Mouse (Mus musculus) ovary, postnatal 10 days (tissue): ENCODE results near the gene Olfr1391.
"Not testable (repeated sequence)": the region's sequence is repeated elsewhere in the genome, so short reads cannot be mapped to it uniquely, and the experiment has no call there.

Source experiments
- DNase-seq: peaks from one replicate; pipeline ENCODE4 v3.0.0; 2022; ENCODE audit warnings: low spot score

The Olfr1391 gene

DNA sequence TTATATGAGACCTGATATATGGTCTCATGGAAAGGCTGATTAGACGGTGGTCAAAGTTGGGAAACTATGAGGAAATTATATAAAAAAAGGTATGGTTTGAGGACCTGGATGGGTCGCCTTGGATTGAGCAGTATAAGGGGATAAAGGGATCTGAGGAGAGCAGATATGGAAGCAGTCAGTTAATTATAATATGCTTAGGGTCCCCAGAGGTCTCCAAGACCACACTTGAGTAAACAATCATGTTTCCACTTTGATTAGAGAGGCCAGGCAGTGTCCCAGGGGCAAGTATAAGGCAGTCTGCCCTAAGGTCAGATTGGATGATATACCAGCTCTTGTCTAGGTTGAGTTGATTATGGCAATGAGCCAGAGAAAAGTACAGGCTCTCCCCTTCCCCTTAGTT is at the start of gene Olfr1391:
Gene Olfr1391, plus strand, starts transcription at position 301 of the 400 bp plus-strand sequence.
- no peak for DNase-seq

DNA sequence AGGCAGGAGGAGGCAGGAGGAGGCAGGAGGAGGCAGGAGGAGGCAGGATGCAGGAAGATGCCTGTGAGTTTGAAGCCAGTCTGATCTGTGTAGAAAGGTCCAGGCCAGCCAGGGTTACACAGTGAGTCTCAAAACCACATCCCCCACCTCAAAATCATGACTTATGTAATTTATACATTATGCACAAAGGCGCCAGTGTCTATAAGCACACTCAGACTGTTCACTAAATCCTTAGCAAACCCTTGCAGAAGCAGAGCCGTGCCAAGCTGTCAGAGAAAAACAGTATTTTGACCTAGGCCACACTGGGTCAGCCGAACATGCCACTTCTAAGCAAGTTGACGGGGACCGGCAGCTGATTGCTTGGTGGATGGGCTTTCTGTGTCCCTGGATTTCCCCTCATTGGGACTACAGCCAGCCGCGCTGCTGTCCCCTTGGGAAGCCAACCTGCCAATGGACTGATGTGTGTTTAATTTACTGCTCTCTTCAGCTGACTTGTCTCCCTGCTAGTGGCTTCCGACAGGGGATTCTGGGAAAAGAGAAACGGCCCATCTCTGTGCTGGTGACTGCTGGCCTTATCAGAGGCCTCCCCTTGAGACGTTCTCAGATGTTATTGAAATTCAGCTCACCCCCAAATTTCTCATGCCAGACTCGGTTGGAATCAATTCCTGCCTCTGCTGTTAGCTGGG is 48.6 kb upstream of the Olfr1391 start:
- DNase-seq, result no peak

DNA sequence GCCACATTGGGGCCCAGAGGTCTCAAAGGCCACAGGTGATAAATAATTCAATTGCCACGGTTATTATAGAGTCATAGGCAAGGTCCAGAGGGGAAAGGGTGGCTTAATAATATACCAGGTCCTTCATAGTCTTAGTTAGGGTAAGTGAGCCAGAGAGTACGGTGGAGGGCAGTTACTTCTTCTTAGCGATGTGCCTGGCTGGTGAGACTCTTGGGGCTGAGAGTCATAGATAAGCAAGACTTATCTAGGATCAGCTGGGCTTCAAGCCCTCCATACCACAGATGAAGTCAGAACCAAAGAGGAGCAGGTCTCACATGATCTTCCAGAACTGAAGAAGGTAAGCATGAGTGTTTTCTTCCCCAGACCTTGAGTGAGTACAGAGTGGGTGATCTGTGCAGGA is 44.3 kb upstream of the Olfr1391 start, which contains the start of gene Olfr1393:
Gene Olfr1393, plus strand, starts transcription at position 83 of the 400 bp plus-strand sequence.
- no peak for DNase-seq

DNA sequence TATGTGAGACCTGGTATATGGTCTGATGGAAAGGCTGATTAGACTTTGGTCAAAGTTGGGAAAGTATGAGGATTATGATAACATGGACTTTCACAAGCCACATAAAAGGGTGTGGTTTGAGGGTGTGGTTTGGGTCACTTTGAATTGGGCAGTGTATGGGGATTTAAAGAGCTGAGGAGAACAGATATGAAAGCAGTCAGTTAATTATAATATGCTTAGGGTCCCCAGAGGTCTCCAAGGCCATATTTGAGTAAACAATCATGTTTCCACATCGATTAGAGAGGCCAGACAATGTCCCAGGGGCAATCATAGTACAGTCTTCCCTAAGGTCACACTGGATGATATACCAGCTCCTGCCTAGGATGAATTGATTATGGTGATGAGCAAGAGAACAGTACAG is 37.6 kb upstream of the Olfr1391 start, which contains the start of gene Olfr1392:
Gene Olfr1392, plus strand, starts transcription at position 301 of the 400 bp plus-strand sequence.
- not testable (repeated sequence) for DNase-seq

DNA sequence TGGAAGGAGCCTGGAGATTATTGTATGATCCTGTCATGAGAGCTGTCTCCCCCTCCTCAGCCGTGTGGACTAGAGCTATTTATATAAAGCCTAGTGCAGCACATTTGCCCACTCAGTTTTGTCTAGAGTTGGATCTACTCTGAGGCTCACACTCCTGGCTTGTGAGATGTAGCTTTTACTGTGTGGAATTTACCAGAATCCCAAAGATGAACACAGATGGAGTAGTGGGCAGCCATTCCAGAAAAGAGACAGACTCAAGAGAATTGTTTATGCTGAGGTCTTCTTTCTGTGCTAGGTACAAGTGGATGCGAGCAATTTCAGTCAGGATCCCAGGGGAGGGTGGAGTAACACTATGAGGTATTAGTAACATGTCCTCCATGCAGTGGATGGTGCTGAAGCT is 35.3 kb upstream of the Olfr1391 start:
- no peak for DNase-seq

DNA sequence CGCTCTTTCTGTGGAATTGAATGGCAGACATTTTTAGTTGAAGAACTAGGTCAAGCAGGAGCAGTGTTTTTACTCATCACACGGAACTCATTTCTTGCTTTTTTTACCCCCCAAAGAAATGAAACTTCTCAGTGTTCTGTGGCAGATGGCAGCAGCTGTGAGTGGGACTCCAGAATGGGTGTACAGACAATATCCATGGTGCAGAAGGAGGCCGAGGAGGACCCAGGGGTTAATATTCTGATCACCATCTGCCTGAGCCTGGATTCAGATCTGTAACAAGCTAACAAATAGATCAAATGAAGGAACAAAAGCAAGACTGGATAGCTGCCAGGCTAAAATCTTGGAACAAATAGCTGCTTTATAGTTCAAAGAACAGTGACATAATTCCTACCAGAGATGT is 29.8 kb upstream of the Olfr1391 start:
- DNase-seq, result no peak

DNA sequence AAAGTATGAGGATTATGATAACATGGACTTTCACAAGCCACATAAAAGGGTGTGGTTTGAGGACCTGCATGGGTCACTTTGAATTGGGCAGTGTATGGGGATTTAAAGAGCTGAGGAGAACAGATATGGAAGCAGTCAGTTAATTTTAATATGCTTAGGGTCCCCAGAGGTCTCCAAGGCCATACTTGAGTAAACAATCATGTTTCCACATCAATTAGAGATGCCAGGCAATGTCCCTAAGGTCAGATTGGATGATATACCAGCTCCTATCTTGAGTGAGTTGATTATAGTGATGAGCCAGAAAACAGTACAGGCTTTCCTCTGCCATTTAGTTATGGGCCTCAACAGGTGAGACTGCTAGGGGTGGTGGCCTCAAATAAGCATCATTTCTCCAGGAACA is 18.1 kb upstream of the Olfr1391 start, which contains the start of gene Olfr10:
Gene Olfr10, plus strand, starts transcription at position 301 of the 400 bp plus-strand sequence.
- no peak for DNase-seq

DNA sequence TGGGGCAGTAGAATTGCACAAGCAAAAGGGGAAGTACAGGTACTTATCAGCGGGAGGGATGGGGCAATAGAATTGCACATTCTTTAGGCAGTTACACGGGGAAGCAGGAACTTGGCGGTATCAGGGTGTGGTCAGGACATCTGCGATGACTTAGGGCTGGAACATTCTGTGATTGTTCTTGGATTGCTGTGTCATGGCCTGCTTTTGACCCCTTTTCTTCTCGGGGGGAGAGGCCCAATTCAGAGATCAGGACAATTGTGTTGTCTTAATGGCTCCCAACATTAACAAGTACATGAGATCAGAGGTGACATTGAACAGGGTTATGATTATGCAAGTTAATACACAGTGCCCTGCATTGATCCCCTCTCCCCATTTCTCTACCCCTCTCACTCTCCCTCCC is 14.0 kb upstream of the Olfr1391 start:
- DNase-seq, result not testable (repeated sequence)

DNA sequence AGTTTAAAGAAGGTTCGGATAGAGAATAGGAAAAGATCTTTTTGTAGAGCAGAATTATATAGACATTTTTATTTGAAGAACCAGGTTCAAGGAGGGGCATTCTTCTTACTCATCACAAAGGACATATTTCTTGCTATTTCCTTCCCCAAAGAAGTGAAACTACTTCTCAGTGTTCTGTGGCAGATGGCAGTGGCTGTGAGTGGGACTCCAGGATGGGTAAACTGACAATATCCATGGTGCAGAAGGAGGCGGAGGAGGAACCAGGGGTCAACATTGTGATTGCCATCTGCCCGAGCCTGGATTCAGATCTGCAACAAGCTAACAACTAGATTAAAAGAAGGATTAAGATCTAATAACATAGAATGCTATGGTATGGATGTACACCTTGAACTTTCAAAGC is 4.2 kb downstream of the Olfr1391 start:
- DNase-seq, result no peak

DNA sequence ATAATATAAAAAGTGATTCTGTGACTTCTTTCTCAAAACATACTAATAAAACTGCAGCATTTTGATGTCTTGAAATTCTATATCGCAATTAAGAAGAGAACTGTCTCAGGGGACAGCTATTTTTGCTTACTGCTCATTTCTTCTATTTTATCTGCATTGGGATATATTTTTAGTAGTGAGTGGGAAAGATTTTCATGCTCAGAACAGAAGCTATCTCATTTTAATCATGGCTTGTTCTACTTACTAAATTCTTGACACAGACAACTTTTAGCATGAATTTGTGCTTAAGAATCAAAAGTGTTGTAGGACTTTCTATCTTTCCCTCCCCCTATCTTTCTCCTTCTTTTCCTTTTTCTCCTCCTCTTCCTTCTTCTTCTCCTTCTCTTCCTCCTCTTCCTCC is 7.1 kb downstream of the Olfr1391 start:
- DNase-seq, result no peak

DNA sequence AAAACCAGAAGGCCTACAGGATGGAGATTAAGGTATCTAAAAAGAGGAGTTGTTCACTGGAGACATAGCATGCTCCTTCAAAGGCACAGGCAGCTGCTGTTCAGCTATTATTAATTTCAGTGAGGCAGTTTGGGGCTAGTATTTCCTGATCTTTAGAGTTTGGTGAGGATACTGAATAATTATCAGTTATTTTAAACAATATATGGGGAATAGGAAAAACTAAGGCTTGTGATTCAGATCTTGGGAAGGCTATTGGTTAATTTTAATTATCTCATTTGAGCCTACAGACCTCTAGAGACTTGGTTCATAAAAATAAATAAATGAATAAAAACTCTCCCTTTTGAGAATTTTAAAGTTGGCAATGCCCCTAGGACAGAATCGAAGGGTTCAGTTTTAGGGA is 12.3 kb downstream of the Olfr1391 start, which contains the start of gene Olfr1390:
Gene Olfr1390, plus strand, starts transcription at position 301 of the 400 bp plus-strand sequence.
- DNase-seq, result no peak

DNA sequence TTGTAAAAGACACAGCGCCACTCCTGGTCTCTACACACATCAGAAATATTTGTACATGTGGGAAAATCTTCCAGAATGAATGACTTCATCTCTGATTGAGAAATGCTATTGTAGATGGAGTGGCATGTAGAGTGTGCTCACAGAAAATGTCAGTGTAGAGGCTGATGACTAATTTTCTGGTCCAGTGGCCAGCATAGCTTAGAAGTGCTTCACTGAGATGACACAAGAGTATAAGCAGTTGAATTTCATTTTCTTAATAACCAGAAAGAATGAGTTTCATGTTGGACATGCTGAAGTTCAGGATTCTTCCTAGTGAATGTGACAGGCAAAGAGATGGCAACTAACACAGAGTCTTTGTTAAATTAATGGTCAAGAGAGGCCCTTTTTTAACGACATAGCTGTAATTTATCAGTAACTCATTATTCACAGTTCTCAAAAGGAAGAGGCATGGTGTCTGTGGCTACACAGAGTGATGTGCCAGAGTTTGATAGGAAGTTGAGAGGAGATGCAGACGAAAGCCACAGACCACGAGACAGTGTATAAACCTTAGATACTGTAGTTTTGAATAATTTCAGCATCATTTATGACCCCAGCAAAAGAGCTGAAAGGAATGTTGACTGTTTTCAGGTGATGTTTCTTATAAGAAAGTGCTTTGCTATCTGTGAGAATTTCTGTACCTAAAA is 14.7 kb downstream of the Olfr1391 start:
- DNase-seq, result no peak
